Mouse (Mus musculus) kidney, adult 8-10 months (tissue): ENCODE results near the gene Isx.

Experiments
- DNase-seq, 2 experiments: peaks; one replicate each; pipeline ENCODE4 v3.0.0; 2022

Gene Isx

DNA sequence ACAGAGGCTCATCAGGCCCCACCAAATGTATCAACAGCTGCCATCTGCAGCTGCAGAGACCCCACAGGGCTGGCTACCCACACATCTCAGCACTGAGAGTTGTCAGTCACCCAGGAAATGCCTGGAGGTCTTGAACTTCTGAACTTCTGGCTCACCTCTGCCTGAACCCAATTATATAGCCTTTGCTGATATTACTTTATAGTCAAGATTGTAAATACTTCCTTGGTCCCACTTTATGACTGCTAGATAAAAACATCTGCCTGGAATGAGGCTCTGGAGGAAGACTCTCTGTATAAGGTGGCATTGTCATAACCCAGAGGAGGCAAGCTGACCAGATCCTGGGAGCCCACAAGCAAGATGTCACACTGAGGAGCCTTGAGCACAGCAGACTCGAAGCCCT is 28.8 kb downstream of the Isx start:
- no peak for DNase-seq

DNA sequence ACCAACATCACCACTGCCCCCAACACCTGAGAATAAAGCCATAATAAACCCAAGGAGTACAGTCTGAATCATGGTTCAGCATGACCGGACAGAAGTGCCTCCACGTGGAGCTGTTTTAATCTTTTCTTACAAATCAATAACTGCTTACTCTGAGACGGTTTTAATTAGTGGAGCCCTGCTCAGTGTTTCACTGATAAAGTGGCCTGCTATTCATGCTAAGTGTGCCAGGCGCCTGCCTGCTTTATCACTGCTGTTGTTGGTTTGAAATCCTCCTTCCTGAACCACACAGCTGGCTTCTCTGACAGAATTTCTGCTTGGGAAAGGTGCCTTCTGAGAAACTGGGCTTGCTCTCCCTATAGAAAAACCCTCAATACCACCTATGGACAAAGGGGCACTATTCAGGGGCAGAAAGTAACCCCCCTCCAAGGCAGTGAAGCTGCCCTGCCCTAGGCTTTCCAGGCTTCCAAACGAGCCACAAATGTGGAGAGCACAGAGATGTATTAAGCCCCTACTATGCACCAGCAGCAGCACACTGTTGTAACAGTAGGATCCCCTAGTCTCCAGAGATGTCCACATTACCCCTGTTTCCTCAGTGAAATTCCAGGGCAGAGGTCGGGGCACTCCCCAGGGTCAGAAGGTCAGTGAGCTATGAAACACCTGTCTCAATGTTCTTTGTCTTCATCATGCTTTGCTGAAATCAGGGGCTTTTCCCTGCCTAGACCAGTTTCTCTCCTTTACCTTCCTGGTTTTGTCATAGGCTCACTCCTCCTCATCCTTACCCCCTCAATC is 30.3 kb downstream of the Isx start:
- DNase-seq, result no peak

- DNase-seq, result no peak
Observed at GRCm38 (mm10) chr8:74906333-74906732, 33.4 kb downstream of the Isx start.

- DNase-seq, result no peak
Observed at GRCm38 (mm10) chr8:74910708-74911107, 37.7 kb downstream of the Isx start.

GRCm38 (mm10) chr8:74920691-74921421 is 47.9 kb downstream of the Isx start:
- no peak for DNase-seq

GRCm38 (mm10) chr8:74921882-74922518 is 49.0 kb downstream of the Isx start:
- DNase-seq, result no peak

- DNase-seq, result no peak
Observed at GRCm38 (mm10) chr8:74927940-74928339, 55.0 kb downstream of the Isx start.

DNA sequence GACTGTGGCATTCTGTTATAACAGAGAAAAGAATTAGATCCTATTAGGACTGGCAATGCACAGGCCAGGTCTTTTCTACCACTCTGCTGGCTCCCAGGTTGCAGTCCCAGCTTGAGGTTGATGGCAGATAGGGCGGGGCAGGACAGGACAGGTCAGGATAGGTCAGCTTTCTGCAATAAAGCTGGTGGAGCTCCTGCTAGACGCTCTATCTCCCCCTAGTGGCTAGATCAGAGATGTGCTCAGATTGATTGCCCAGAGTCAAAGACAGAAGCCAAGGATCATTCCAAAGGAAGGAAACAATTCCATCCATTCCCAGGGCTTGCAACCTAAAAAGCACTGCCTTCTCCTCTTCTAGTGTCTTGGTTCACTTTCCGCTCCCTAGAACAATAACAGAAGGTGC is 57.8 kb downstream of the Isx start:
- DNase-seq, result peak; percentile 6 to 37

DNA sequence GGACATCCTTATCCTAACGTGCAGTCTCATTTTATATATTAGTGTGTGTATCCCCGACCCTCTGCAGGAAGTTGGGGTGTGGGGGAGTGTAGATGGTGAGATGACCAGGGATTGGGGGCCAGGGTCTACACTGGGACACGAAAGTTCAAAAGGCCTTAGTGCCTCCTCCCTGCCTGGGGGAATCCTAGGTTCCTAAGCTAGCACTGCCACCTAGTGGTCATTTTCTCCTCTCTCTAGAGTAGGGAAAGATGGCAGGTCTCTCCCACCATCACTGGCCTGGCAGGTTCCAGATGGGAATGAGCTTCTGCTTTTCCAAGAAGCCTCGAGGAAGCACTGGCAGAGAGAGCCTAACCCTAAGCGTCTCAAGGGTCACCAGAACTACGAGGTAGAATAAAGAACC is 62.3 kb downstream of the Isx start:
- DNase-seq, result peak; percentile 9 to 34

- peak; percentile 22 to 45 for DNase-seq
Observed at GRCm38 (mm10) chr8:74936656-74937055, 63.7 kb downstream of the Isx start.

- no peak for DNase-seq
Observed at GRCm38 (mm10) chr8:74942056-74942455, 69.1 kb downstream of the Isx start.
